Mouse (Mus musculus) adrenal gland, postnatal 10 days (tissue): Measurements from ENCODE around the gene Rmdn2. TPM values are rescaled to one million over a fixed set of nuclear protein-coding genes. Genes with fewer than 3 reads are reported as not detected.

Experiments
- DNase-seq: peaks from one replicate; pipeline ENCODE4 v3.0.0; 2021; ENCODE audit warnings: mixed read lengths
- long read RNA-seq, 2 experiments: library from polyadenylated mRNA; stranded (forward); transcript quantifications; one replicate each; pipeline ENCODE4 v2.0.0; 2021
- total RNA-seq, 2 experiments: library from RNA; stranded (reverse); gene quantifications; 2 replicates each; pipeline ENCODE4 v1.2.3; 2021

The Rmdn2 gene
- total RNA-seq = 100 to 1,000 TPM; 114 to 156 TPM
- long read RNA-seq, experiment 1, transcript Rmdn2-208 (11 exons, 2,118 nt) = major isoform, 27 of 93 reads
- long read RNA-seq, experiment 1, partial matches to known transcripts = 3 of 93 reads
- long read RNA-seq, experiment 1, other reads (novel, unspliced or antisense) = 63 of 93 reads
- long read RNA-seq, experiment 2, partial matches to known transcripts = 3 of 30 reads
- long read RNA-seq, experiment 2, other reads (novel, unspliced or antisense) = 24 of 30 reads

GRCm38 (mm10) chr17:79611545-79611944 lies at the start of gene Rmdn2:
Gene Rmdn2, plus strand, starts transcription at chr17:79611863.
- peak; percentile 63 for DNase-seq

GRCm38 (mm10) chr17:79563067-79563620 lies 48.5 kb upstream of the Rmdn2 start:
- DNase-seq = no peak

GRCm38 (mm10) chr17:79563721-79564120 lies 47.9 kb upstream of the Rmdn2 start:
- no peak for DNase-seq

- DNase-seq = no peak
These were observed 46.3 kb upstream of the Rmdn2 start for GRCm38 (mm10) chr17:79565241-79565961.

- DNase-seq = no peak
These were observed 43.3 kb upstream of the Rmdn2 start for GRCm38 (mm10) chr17:79568401-79568800.

GRCm38 (mm10) chr17:79578328-79578727 lies 33.3 kb upstream of the Rmdn2 start:
- no peak for DNase-seq

- DNase-seq = peak; percentile 85
These were observed 31.3 kb upstream of the Rmdn2 start for GRCm38 (mm10) chr17:79580264-79580920.

- DNase-seq = peak; percentile 47
These were observed 28.2 kb upstream of the Rmdn2 start for GRCm38 (mm10) chr17:79583466-79583865.

- DNase-seq = no peak
These were observed 27.3 kb upstream of the Rmdn2 start for GRCm38 (mm10) chr17:79584246-79584800.

GRCm38 (mm10) chr17:79589913-79590312 lies 21.8 kb upstream of the Rmdn2 start:
- DNase-seq = no peak

GRCm38 (mm10) chr17:79595996-79596395 lies 15.7 kb upstream of the Rmdn2 start:
- no peak for DNase-seq

- no peak for DNase-seq
These were observed 13.5 kb upstream of the Rmdn2 start for GRCm38 (mm10) chr17:79598151-79598550.

GRCm38 (mm10) chr17:79598596-79599577 lies 12.8 kb upstream of the Rmdn2 start:
- DNase-seq = no peak

GRCm38 (mm10) chr17:79600108-79600507 lies 11.6 kb upstream of the Rmdn2 start:
- DNase-seq = no peak

- no peak for DNase-seq
These were observed 9.3 kb upstream of the Rmdn2 start for GRCm38 (mm10) chr17:79602381-79602780.

GRCm38 (mm10) chr17:79603427-79603826 lies 8.2 kb upstream of the Rmdn2 start:
- no peak for DNase-seq

GRCm38 (mm10) chr17:79605794-79606193 lies 5.9 kb upstream of the Rmdn2 start:
- no peak for DNase-seq

GRCm38 (mm10) chr17:79609697-79610096 lies 2.0 kb upstream of the Rmdn2 start:
- no peak for DNase-seq

- DNase-seq = no peak
These were observed 1.4 kb upstream of the Rmdn2 start for GRCm38 (mm10) chr17:79610163-79610755.

GRCm38 (mm10) chr17:79614691-79615588 lies 3.3 kb downstream of the Rmdn2 start:
- DNase-seq = peak; percentile 88
